23 mouse cellular contexts compared by ENCODE assay signal in the genomic region with DNA sequence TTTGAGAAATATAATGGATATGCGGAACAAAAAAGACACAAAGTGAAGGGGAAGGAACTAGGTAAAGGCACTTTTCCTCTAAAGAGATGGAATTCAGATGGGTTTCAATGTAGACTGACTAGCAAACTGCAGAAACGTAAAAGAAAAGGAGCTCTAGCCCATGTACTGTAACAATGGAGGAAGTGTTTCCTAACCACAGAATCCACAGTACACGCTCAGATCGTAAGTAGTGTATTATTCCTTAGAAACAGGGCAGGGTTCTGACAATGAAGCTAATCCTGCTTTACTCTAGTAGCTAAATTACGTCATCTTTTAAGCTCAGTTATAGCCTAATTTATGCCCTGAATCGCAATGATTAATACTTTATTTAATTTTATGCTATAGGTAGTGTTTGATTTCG. TPM values are rescaled to one million over a fixed set of nuclear protein-coding genes. Genes with fewer than 3 reads are reported as not detected.
"Had no signal": no experiment of that assay in that cellular context is flagged by ENCODE, and none has a peak within 500 bp of the region (broad histone marks: within the 10 kb centered on the region; RNA-seq: fewer than 3 reads in every experiment).

No protein-coding gene starts in this region.

- ATAC-seq: forebrain, embryonic 13.5 days; forebrain, embryonic 14.5 days; forebrain, embryonic 15.5 days; forebrain, embryonic 16.5 days; forebrain, postnatal 0 days had no signal

- DNase-seq: cerebellum, adult 2 months; cerebellum, adult 8-10 months; cerebellum, adult 9-10 months; cerebellum, adult 9-11 months; cerebellum, postnatal 10 days; cerebellum, postnatal 14 days; cerebellum, postnatal 25 days; cerebellum, postnatal 36 days; embryo, embryonic 11 days; forebrain, postnatal 0 days; gastrocnemius, adult 2 months; gastrocnemius, postnatal 10 days; gastrocnemius, postnatal 14 days; gastrocnemius, postnatal 25 days; gastrocnemius, postnatal 36 days; heart, adult 11 months; heart, adult 18-20 months; heart, adult 2 months had no signal

RNA-seq across cellular contexts. Expression of gene Tfec, which starts 51.7 kb away (rescaled TPM):
- total RNA-seq: gastrocnemius, adult 18-20 months; gastrocnemius, adult 2 months; gastrocnemius, postnatal 36 days had no signal
